Mouse (Mus musculus): ENCODE measurements at regions not wholly inside any gene's neighbourhood (a gene's known extent, or its start where the extent isn't known, plus 50 kb on each side); places are given as distances from the start of the nearest gene placed in this dataset.

- 35% methylated on average over 2 of the region's 2 CpGs for WGBS
- no peak overlapping the region for H3K9ac ChIP-seq (ENCODE audit: low read length)
- peaks cover 16% of the 10 kb centered on the region for H3K4me1 ChIP-seq (ENCODE audit: control insufficient read depth, insufficient read depth, low read length)
- H3K36me3 ChIP-seq (ENCODE audit: control insufficient read depth, insufficient read depth), result no peaks in the 10 kb centered on the region
- no peak overlapping the region for H3K4me2 ChIP-seq (ENCODE audit: low read depth, low read length)
- H3K27me3 ChIP-seq (ENCODE audit: control insufficient read depth, insufficient read depth, low read length), result no peaks in the 10 kb centered on the region
- no peak for ATAC-seq (replicated peaks; ENCODE audit: extremely low read depth, insufficient read depth, low FRiP score)
- H3K4me3 ChIP-seq (ENCODE audit: low read length), result no peak overlapping the region
- H3K9me3 ChIP-seq (replicated peaks; ENCODE audit: control insufficient read depth, low read length), result no peaks in the 10 kb centered on the region
- H3K27ac ChIP-seq (ENCODE audit: low read length), result no peak overlapping the region
Measured at GRCm38 (mm10) chr15:36719241-36719640, 288.3 kb downstream of the Zfp706 start.

- WGBS, result 89% methylated on average over 6 of the region's 6 CpGs
- no peak for ATAC-seq (replicated peaks; ENCODE audit: extremely low read depth, insufficient read depth, low FRiP score)
Measured at GRCm38 (mm10) chr15:36717835-36718234, 289.7 kb downstream of the Zfp706 start.

GRCm38 (mm10) chr15:36716686-36717038 lies 290.9 kb downstream of the Zfp706 start:
- ATAC-seq (replicated peaks; ENCODE audit: extremely low read depth, insufficient read depth, low FRiP score), result no peak
- Histone ChIP-seq H3K4me2 (ENCODE audit: low read depth, low read length) (peak overlapping the region; percentile 72), H3K9me3 (replicated peaks; ENCODE audit: control insufficient read depth, low read length) (no peaks in the 10 kb centered on the region), H3K4me1 (ENCODE audit: control insufficient read depth, insufficient read depth, low read length) (peaks cover 8% of the 10 kb centered on the region), H3K4me3 (ENCODE audit: low read length) (no peak overlapping the region), H3K36me3 (ENCODE audit: control insufficient read depth, insufficient read depth) (no peaks in the 10 kb centered on the region), H3K27ac (ENCODE audit: low read length) (peak overlapping the region; percentile 78), H3K27me3 (ENCODE audit: control insufficient read depth, insufficient read depth, low read length) (no peaks in the 10 kb centered on the region), H3K9ac (ENCODE audit: low read length) (peak overlapping the region; percentile 71)

More at GRCm38 (mm10) chr15:36717835-36718234, 289.7 kb downstream of the Zfp706 start:
- H3K4me1 ChIP-seq (ENCODE audit: control insufficient read depth, insufficient read depth, low read length), result peaks cover 15% of the 10 kb centered on the region
- no peak overlapping the region for H3K4me3 ChIP-seq (ENCODE audit: low read length)
- H3K9ac ChIP-seq (ENCODE audit: low read length), result no peak overlapping the region
- H3K36me3 ChIP-seq (ENCODE audit: control insufficient read depth, insufficient read depth), result no peaks in the 10 kb centered on the region
- H3K27me3 ChIP-seq (ENCODE audit: control insufficient read depth, insufficient read depth, low read length), result no peaks in the 10 kb centered on the region
- H3K4me2 ChIP-seq (ENCODE audit: low read depth, low read length), result no peak overlapping the region
- H3K9me3 ChIP-seq (replicated peaks; ENCODE audit: control insufficient read depth, low read length), result no peaks in the 10 kb centered on the region
- H3K27ac ChIP-seq (ENCODE audit: low read length), result no peak overlapping the region

GRCm38 (mm10) chr15:36715745-36716685 lies 291.6 kb downstream of the Zfp706 start:
- 8% methylated on average over 26 of the region's 26 CpGs for WGBS
- ATAC-seq (replicated peaks; ENCODE audit: extremely low read depth, insufficient read depth, low FRiP score), result peak; percentile 73
- no peaks in the 10 kb centered on the region for H3K27me3 ChIP-seq (ENCODE audit: control insufficient read depth, insufficient read depth, low read length)
- peak overlapping the region; percentile 71 for H3K9ac ChIP-seq (ENCODE audit: low read length)
- no peaks in the 10 kb centered on the region for H3K36me3 ChIP-seq (ENCODE audit: control insufficient read depth, insufficient read depth)
- peak overlapping the region; percentile 53 for H3K4me3 ChIP-seq (ENCODE audit: low read length)
- H3K4me1 ChIP-seq (ENCODE audit: control insufficient read depth, insufficient read depth, low read length), result peaks cover 8% of the 10 kb centered on the region
- peak overlapping the region; percentile 72 for H3K4me2 ChIP-seq (ENCODE audit: low read depth, low read length)
- H3K9me3 ChIP-seq (replicated peaks; ENCODE audit: control insufficient read depth, low read length), result no peaks in the 10 kb centered on the region
- peak overlapping the region; percentile 78 for H3K27ac ChIP-seq (ENCODE audit: low read length)

- Histone ChIP-seq H3K4me3 (ENCODE audit: low read length) (no peak overlapping the region), H3K27me3 (ENCODE audit: control insufficient read depth, insufficient read depth, low read length) (no peaks in the 10 kb centered on the region)
- no peak for ATAC-seq (replicated peaks; ENCODE audit: extremely low read depth, insufficient read depth, low FRiP score)
Measured at GRCm38 (mm10) chr15:36715159-36715558, 292.4 kb downstream of the Zfp706 start.

GRCm38 (mm10) chr15:36709788-36710187 lies 297.8 kb downstream of the Zfp706 start:
- Histone ChIP-seq H3K4me2 (ENCODE audit: low read depth, low read length) (no peak overlapping the region), H3K4me3 (ENCODE audit: low read length) (no peak overlapping the region), H3K27me3 (ENCODE audit: control insufficient read depth, insufficient read depth, low read length) (no peaks in the 10 kb centered on the region), H3K36me3 (ENCODE audit: control insufficient read depth, insufficient read depth) (no peaks in the 10 kb centered on the region), H3K9ac (ENCODE audit: low read length) (no peak overlapping the region), H3K27ac (ENCODE audit: low read length) (no peak overlapping the region), H3K9me3 (replicated peaks; ENCODE audit: control insufficient read depth, low read length) (no peaks in the 10 kb centered on the region), H3K4me1 (ENCODE audit: control insufficient read depth, insufficient read depth, low read length) (no peaks in the 10 kb centered on the region)
- WGBS, result 52% methylated on average over 3 of the region's 3 CpGs
- ATAC-seq (replicated peaks; ENCODE audit: extremely low read depth, insufficient read depth, low FRiP score), result no peak

More at GRCm38 (mm10) chr15:36715159-36715558, 292.4 kb downstream of the Zfp706 start:
- 86% methylated on average over 6 of the region's 6 CpGs for WGBS
- H3K4me1 ChIP-seq (ENCODE audit: control insufficient read depth, insufficient read depth, low read length), result peaks cover 8% of the 10 kb centered on the region
- H3K27ac ChIP-seq (ENCODE audit: low read length), result no peak overlapping the region
- no peaks in the 10 kb centered on the region for H3K9me3 ChIP-seq (replicated peaks; ENCODE audit: control insufficient read depth, low read length)
- H3K36me3 ChIP-seq (ENCODE audit: control insufficient read depth, insufficient read depth), result no peaks in the 10 kb centered on the region
- H3K9ac ChIP-seq (ENCODE audit: low read length), result no peak overlapping the region
- H3K4me2 ChIP-seq (ENCODE audit: low read depth, low read length), result no peak overlapping the region

- ATAC-seq (replicated peaks; ENCODE audit: extremely low read depth, insufficient read depth, low FRiP score), result no peak
- no peak overlapping the region for H3K4me2 ChIP-seq (ENCODE audit: low read depth, low read length)
- no peak overlapping the region for H3K4me3 ChIP-seq (ENCODE audit: low read length)
- no peaks in the 10 kb centered on the region for H3K4me1 ChIP-seq (ENCODE audit: control insufficient read depth, insufficient read depth, low read length)
- H3K9ac ChIP-seq (ENCODE audit: low read length), result no peak overlapping the region
- H3K36me3 ChIP-seq (ENCODE audit: control insufficient read depth, insufficient read depth), result no peaks in the 10 kb centered on the region
- no peak overlapping the region for H3K27ac ChIP-seq (ENCODE audit: low read length)
- no peaks in the 10 kb centered on the region for H3K9me3 ChIP-seq (replicated peaks; ENCODE audit: control insufficient read depth, low read length)
- 6% methylated on average over 3 of the region's 3 CpGs for WGBS
- H3K27me3 ChIP-seq (ENCODE audit: control insufficient read depth, insufficient read depth, low read length), result no peaks in the 10 kb centered on the region
Measured at GRCm38 (mm10) chr15:36708471-36708870, 299.1 kb downstream of the Zfp706 start.

GRCm38 (mm10) chr15:36705990-36706389 lies 301.6 kb downstream of the Zfp706 start:
- 43% methylated on average over 4 of the region's 4 CpGs for WGBS

GRCm38 (mm10) chr15:36705391-36705790 lies 302.2 kb downstream of the Zfp706 start:
- WGBS, result 19% methylated on average over 2 of the region's 2 CpGs
- Histone ChIP-seq H3K27me3 (ENCODE audit: control insufficient read depth, insufficient read depth, low read length) (no peaks in the 10 kb centered on the region), H3K27ac (ENCODE audit: low read length) (no peak overlapping the region), H3K9me3 (replicated peaks; ENCODE audit: control insufficient read depth, low read length) (no peaks in the 10 kb centered on the region), H3K9ac (ENCODE audit: low read length) (no peak overlapping the region), H3K4me2 (ENCODE audit: low read depth, low read length) (no peak overlapping the region), H3K4me1 (ENCODE audit: control insufficient read depth, insufficient read depth, low read length) (no peaks in the 10 kb centered on the region), H3K4me3 (ENCODE audit: low read length) (no peak overlapping the region), H3K36me3 (ENCODE audit: control insufficient read depth, insufficient read depth) (no peaks in the 10 kb centered on the region)
- ATAC-seq (replicated peaks; ENCODE audit: extremely low read depth, insufficient read depth, low FRiP score), result no peak

More at GRCm38 (mm10) chr15:36705990-36706389, 301.6 kb downstream of the Zfp706 start:
- Histone ChIP-seq H3K4me3 (ENCODE audit: low read length) (no peak overlapping the region), H3K9ac (ENCODE audit: low read length) (no peak overlapping the region), H3K9me3 (replicated peaks; ENCODE audit: control insufficient read depth, low read length) (no peaks in the 10 kb centered on the region), H3K36me3 (ENCODE audit: control insufficient read depth, insufficient read depth) (no peaks in the 10 kb centered on the region), H3K4me2 (ENCODE audit: low read depth, low read length) (no peak overlapping the region), H3K27me3 (ENCODE audit: control insufficient read depth, insufficient read depth, low read length) (no peaks in the 10 kb centered on the region), H3K27ac (ENCODE audit: low read length) (no peak overlapping the region), H3K4me1 (ENCODE audit: control insufficient read depth, insufficient read depth, low read length) (no peaks in the 10 kb centered on the region)
- ATAC-seq (replicated peaks; ENCODE audit: extremely low read depth, insufficient read depth, low FRiP score), result peak; percentile 78; the same call in 1 of the 2 replicates

Measured in heart, embryonic 16.5 days (tissue).